Comparison of ENCODE assay signal across 9 mouse cellular contexts in the genomic region with DNA sequence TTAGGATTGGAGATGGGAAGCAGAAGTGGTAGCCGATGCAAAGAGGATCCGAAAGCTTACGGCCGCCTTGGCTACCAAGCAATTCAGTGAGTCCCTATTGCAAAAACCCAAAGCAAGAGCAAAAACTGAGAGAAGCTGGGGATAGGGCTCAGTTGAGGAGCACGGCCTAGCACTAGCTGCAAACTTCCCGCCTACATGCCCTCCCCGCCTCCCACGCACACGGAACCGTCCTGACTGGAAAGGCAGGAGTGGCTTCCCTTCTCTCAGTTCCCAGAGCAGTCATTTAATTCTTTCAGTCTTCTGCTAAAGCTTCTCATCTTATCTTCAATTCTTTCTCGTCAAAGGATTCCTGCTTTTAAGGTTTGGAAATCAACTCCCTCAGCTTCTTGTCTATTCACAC. TPM values are rescaled to one million over a fixed set of nuclear protein-coding genes. Genes with fewer than 3 reads are reported as not detected.
DNase-seq lines count a peak whose midpoint lies in the region; ATAC-seq and TF ChIP-seq lines count a peak whose summit lies in the region.
"Had no signal": no experiment of that assay in that cellular context is flagged by ENCODE, and none has a peak within 500 bp of the region (broad histone marks: within the 10 kb centered on the region; RNA-seq: fewer than 3 reads in every experiment).

No protein-coding gene starts in this region.

- intact Hi-C loops in gastrocnemius, adult 2 months (cut with DNase I): no loop called here

- ATAC-seq in stomach, embryonic 16.5 days (ENCODE audit: insufficient read depth, low FRiP score): no peak
- no peak for ATAC-seq in erythroid progenitor cell, adult 5-6 weeks (replicated peaks; ENCODE audit: low FRiP score, poor library complexity, severe bottlenecking)

- DNase-seq in gastrocnemius, adult 2 months: peak; percentile 22
- no peak for DNase-seq in gastrocnemius, postnatal 25 days
- DNase-seq in right cerebral cortex, adult 18-20 months: peak; percentile 57
- DNase-seq in right cerebral cortex, postnatal 25 days: no peak
- DNase-seq in heart, postnatal 4 days: peak; percentile 31
- no peak for DNase-seq in Muller cell, postnatal 12 days (ENCODE audit: inconsistent ontology term)

- TF ChIP-seq CTCF in gastrocnemius, adult 2 months (IDR thresholded peaks at IDR 0.05): no peak

- WGBS in stomach, embryonic 16.5 days: 72% methylated on average over 11 of the region's 11 CpGs

- H3K9ac ChIP-seq in stomach, embryonic 16.5 days (ENCODE audit: low read length): no peak overlapping the region

- no peaks in the 10 kb centered on the region for H3K9me3 ChIP-seq in stomach, embryonic 16.5 days (replicated peaks; ENCODE audit: control insufficient read depth, low read length)
- H3K9me3 ChIP-seq: limb, embryonic 12.5 days had no signal

- H3K27ac ChIP-seq in gastrocnemius, adult 2 months: no peak overlapping the region
- H3K27ac ChIP-seq in stomach, embryonic 16.5 days (ENCODE audit: low read length): 0 out of 2 replicates have a peak overlapping the region, but pooled peaks have one; percentile 0
- H3K27ac ChIP-seq: limb, embryonic 12.5 days had no signal

- no peaks in the 10 kb centered on the region for H3K27me3 ChIP-seq in stomach, embryonic 16.5 days (ENCODE audit: control insufficient read depth, insufficient read depth, low read length)
- H3K27me3 ChIP-seq: limb, embryonic 12.5 days had no signal

- no peak overlapping the region for H3K4me3 ChIP-seq in gastrocnemius, adult 2 months
- H3K4me3 ChIP-seq in stomach, embryonic 16.5 days (replicated peaks; ENCODE audit: low read length): no peak overlapping the region

- H3K4me1 ChIP-seq in stomach, embryonic 16.5 days (ENCODE audit: control insufficient read depth, insufficient read depth, low read length): no peaks in the 10 kb centered on the region; the same call in 1 of the 2 replicates

- H3K4me2 ChIP-seq in stomach, embryonic 16.5 days (ENCODE audit: low read depth, low read length): no peak overlapping the region

- H3K36me3 ChIP-seq in stomach, embryonic 16.5 days (ENCODE audit: control insufficient read depth, insufficient read depth, low read length): no peaks in the 10 kb centered on the region
- H3K36me3 ChIP-seq: limb, embryonic 12.5 days had no signal

RNA-seq across cellular contexts. Expression of a gene that starts 1.5 kb away (rescaled TPM):
- 10 to 100 TPM in 1 of 2 experiments, 1 to 10 TPM in 1; 9.1 to 13.4 TPM for total RNA-seq in gastrocnemius, adult 2 months (2021)
- 1 to 10 TPM; 8.9 to 9.2 TPM for total RNA-seq in gastrocnemius, postnatal 25 days (2021)
- 1 to 10 TPM; 4.3 to 4.4 TPM for total RNA-seq in heart, postnatal 4 days (2021)
- polyA plus RNA-seq in stomach, embryonic 16.5 days (2015; fragmentation: Nextera tagmentation; extraction: Ambion mirVana): 7.6 and 10.7 TPM in 2 replicates
- total RNA-seq in erythroid progenitor cell, adult 5-6 weeks (2015; ENCODE audit: low replicate concordance): 0.36 and 3.8 TPM in 2 replicates
- 0.77 and 5.5 TPM in 2 replicates for total RNA-seq in erythroid progenitor cell, adult 5-6 weeks (2017; ENCODE audit: low replicate concordance)

RNA-seq across cellular contexts. Expression of a gene that starts 1.7 kb away (rescaled TPM):
- 10 to 100 TPM in 1 of 2 experiments, 1 to 10 TPM in 1; 9.3 to 10.7 TPM for total RNA-seq in gastrocnemius, adult 2 months (2021)
- total RNA-seq in gastrocnemius, postnatal 25 days (2021): 1 to 10 TPM; 7.8 to 9.6 TPM
- 10 to 100 TPM; 21.5 to 23.4 TPM for total RNA-seq in heart, postnatal 4 days (2021)
- polyA plus RNA-seq in stomach, embryonic 16.5 days (2015; fragmentation: Nextera tagmentation; extraction: Ambion mirVana): 13.8 and 15.0 TPM in 2 replicates
- 37.3 and 39.6 TPM in 2 replicates for total RNA-seq in erythroid progenitor cell, adult 5-6 weeks (2015; ENCODE audit: low replicate concordance)
- total RNA-seq in erythroid progenitor cell, adult 5-6 weeks (2017; ENCODE audit: low replicate concordance): 38.5 and 40.3 TPM in 2 replicates

Comparison
In these comparisons a context has a peak if more than half of its experiments do, and no peak if none do; other contexts are left out.
1. DNase-seq: peak in gastrocnemius, adult 2 months (single experiment), right cerebral cortex, adult 18-20 months (single experiment) and heart, postnatal 4 days (single experiment); none in gastrocnemius, postnatal 25 days (single experiment), right cerebral cortex, postnatal 25 days (single experiment) and Muller cell, postnatal 12 days (single experiment).